Mouse (Mus musculus) olfactory bulb, adult 2 months (tissue): Measurements from ENCODE around the gene Grasp.

Source experiments
- CTCF ChIP-seq: fragments of 200-500 bp; IDR thresholded peaks from 2 replicates; pipeline ENCODE4 v1.5.1; 2012; ENCODE audit warnings: low read depth, mild to moderate bottlenecking, low read length, moderate library complexity; ENCODE audit not compliant: insufficient read depth
- POLR2A ChIP-seq: fragments of 200-500 bp; IDR thresholded peaks from 2 replicates; pipeline ENCODE4 v1.6.1; 2012; ENCODE audit warnings: mild to moderate bottlenecking, low read depth, low read length, moderate library complexity; ENCODE audit not compliant: insufficient read depth

DNA sequence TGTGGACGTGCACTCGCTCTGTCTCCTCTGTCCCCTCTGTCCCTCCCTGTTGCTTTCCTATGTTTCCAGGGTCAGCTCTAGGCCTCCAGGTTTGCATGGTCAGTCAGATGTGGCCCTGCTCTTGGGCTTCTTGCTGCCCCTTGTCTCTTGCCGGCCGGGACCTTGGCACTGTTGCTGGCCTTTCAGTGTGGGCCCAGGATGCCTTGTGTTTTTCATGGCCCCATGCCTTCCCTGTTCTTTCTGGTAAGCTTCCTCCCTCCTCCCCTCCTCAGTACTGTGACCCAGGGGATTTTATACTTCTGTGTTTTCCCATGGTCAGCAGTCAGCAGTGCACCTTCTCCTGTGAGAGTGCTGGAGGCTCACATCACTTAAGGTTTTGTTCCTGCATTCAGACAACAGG is 42.5 kb upstream of the Grasp start:
- no peak for TF ChIP-seq POLR2A
- no peak for TF ChIP-seq CTCF
